Mouse (Mus musculus): ENCODE data around the gene Vasp. TPM values are rescaled to one million over a fixed set of nuclear protein-coding genes. Genes with fewer than 3 reads are reported as not detected.

Gene Vasp
- polyA plus RNA-seq, 1 experiment: 17.7 TPM

DNA sequence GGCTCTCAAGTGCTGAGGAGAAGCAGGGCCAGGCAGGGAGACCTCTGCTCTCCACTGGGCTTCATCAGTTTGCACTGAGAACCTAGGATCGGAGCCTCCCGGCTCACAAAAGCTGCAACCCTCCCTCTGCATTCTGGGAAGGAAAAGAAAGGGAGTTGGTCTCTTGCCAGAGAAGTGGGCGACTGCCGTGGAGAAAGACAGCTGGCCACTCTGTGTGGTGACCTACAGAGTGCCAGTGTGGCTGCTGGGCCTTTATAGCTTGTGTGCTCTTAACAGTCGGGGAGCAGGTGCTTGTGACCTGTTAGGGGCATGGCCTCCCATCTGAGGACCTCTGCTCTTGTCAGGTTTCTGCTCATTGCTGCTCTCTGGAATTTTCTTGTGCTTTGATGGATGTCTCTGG, 27.8 kb downstream of the Vasp start:
- Histone ChIP-seq H3K4me3 (replicated peaks) (no peak overlapping the region), H3K9me3 (ENCODE audit: control insufficient read depth, low read length) (no peaks in the 10 kb centered on the region; the same call in 1 of the 2 replicates), H3K36me3 (ENCODE audit: control insufficient read depth) (peaks cover 72% of the 10 kb centered on the region), H3K27me3 (ENCODE audit: control insufficient read depth) (no peaks in the 10 kb centered on the region), H3K4me1 (ENCODE audit: control insufficient read depth) (peaks cover 90% of the 10 kb centered on the region)
- TF ChIP-seq GATA1 (IDR thresholded peaks at IDR 0.05; ENCODE audit: low read length): no peak
- TF ChIP-seq TAL1 (IDR thresholded peaks at IDR 0.05; ENCODE audit: low read length): no peak

- peaks cover 97% of the 10 kb centered on the region for H3K4me1 ChIP-seq (ENCODE audit: control insufficient read depth)
- TF ChIP-seq TAL1 (IDR thresholded peaks at IDR 0.05; ENCODE audit: low read length): no peak
- no peak for TF ChIP-seq GATA1 (IDR thresholded peaks at IDR 0.05; ENCODE audit: low read length)
Observed at GRCm38 (mm10) chr7:19242005-19242404, 29.6 kb downstream of the Vasp start.

DNA sequence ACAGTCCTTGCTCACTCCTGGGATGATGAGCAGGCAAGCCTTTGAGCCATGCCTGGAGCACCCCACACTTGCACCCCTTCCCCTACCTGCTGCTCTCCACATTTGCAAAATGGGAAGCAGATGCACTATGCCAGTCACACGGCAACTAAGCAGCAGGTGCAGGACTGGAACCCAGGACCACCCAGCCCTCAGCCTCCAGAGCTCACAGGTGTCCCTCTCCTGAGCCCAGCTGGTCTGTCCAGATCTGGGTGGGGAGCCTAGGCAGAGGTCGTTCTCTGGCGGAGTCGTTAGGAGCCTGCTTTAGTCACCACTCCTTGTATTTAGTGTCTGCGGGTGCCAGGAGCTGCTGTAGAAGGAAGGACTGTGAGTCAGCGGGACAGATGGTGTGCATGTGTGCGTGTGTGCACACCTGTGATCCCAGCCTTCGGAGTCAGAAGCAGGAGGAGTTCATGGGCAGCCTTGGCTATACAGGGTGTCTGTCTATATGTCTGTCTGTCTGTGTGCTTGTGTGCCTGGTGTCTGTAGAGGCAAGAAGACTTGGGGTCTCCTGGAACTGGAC, 30.6 kb downstream of the Vasp start:
- H3K4me1 ChIP-seq (ENCODE audit: control insufficient read depth): peaks cover 97% of the 10 kb centered on the region
- no peaks in the 10 kb centered on the region for H3K9me3 ChIP-seq (ENCODE audit: control insufficient read depth, low read length)
- H3K27me3 ChIP-seq (ENCODE audit: control insufficient read depth): no peaks in the 10 kb centered on the region
- peak overlapping the region; percentile 28 for H3K4me3 ChIP-seq (replicated peaks)
- H3K36me3 ChIP-seq (ENCODE audit: control insufficient read depth): peaks cover 69% of the 10 kb centered on the region
- TF ChIP-seq GATA1 (IDR thresholded peaks at IDR 0.05; ENCODE audit: low read length) (no peak), TAL1 (IDR thresholded peaks at IDR 0.05; ENCODE audit: low read length) (no peak)

More at GRCm38 (mm10) chr7:19242005-19242404, 29.6 kb downstream of the Vasp start:
- H3K4me3 ChIP-seq (replicated peaks): no peak overlapping the region
- H3K9me3 ChIP-seq (ENCODE audit: control insufficient read depth, low read length): no peaks in the 10 kb centered on the region
- H3K27me3 ChIP-seq (ENCODE audit: control insufficient read depth): no peaks in the 10 kb centered on the region
- H3K36me3 ChIP-seq (ENCODE audit: control insufficient read depth): peaks cover 71% of the 10 kb centered on the region

GRCm38 (mm10) chr7:19239986-19240385, 31.6 kb downstream of the Vasp start:
- H3K36me3 ChIP-seq (ENCODE audit: control insufficient read depth): peaks cover 66% of the 10 kb centered on the region
- no peaks in the 10 kb centered on the region for H3K9me3 ChIP-seq (ENCODE audit: control insufficient read depth, low read length)
- TF ChIP-seq GATA1 (IDR thresholded peaks at IDR 0.05; ENCODE audit: low read length): no peak
- TF ChIP-seq TAL1 (IDR thresholded peaks at IDR 0.05; ENCODE audit: low read length): peak; percentile 50
- H3K4me1 ChIP-seq (ENCODE audit: control insufficient read depth): peaks cover 97% of the 10 kb centered on the region
- peak overlapping the region; percentile 52 for H3K4me3 ChIP-seq (replicated peaks)
- H3K27me3 ChIP-seq (ENCODE audit: control insufficient read depth): no peaks in the 10 kb centered on the region

DNA sequence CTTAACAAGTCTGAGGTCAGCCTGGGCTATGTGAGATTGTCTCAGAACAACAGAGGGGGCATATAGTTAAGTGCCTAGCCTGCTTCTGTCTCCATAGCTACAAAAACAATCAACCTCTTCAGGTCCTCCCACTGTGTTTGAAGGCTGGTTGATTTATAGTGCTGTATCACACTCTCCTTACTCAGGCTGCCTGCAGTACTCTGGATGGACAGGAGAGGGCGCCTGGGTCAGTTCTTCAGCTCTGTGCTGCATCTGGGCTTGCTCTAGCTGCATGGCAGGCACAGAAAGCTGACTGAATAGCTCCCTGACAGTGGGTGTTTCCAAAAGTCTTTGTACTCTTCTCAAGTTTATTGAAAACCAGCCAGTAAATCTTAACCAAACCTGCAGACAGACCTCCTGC, 32.2 kb downstream of the Vasp start:
- peak overlapping the region; percentile 52 for H3K4me3 ChIP-seq (replicated peaks)
- H3K27me3 ChIP-seq (ENCODE audit: control insufficient read depth): no peaks in the 10 kb centered on the region
- H3K36me3 ChIP-seq (ENCODE audit: control insufficient read depth): peaks cover 65% of the 10 kb centered on the region

GRCm38 (mm10) chr7:19238344-19238743, 33.3 kb downstream of the Vasp start:
- Histone ChIP-seq H3K36me3 (ENCODE audit: control insufficient read depth) (peaks cover 64% of the 10 kb centered on the region), H3K9me3 (ENCODE audit: control insufficient read depth, low read length) (no peaks in the 10 kb centered on the region), H3K4me3 (replicated peaks) (no peak overlapping the region), H3K4me1 (ENCODE audit: control insufficient read depth) (peaks cover 88% of the 10 kb centered on the region), H3K27me3 (ENCODE audit: control insufficient read depth) (no peaks in the 10 kb centered on the region)
- TF ChIP-seq TAL1 (IDR thresholded peaks at IDR 0.05; ENCODE audit: low read length) (no peak), GATA1 (IDR thresholded peaks at IDR 0.05; ENCODE audit: low read length) (no peak)

More for the DNA sequence above, 32.2 kb downstream of the Vasp start:
- Histone ChIP-seq H3K4me1 (ENCODE audit: control insufficient read depth) (peaks cover 97% of the 10 kb centered on the region), H3K9me3 (ENCODE audit: control insufficient read depth, low read length) (no peaks in the 10 kb centered on the region)
- TF ChIP-seq GATA1 (IDR thresholded peaks at IDR 0.05; ENCODE audit: low read length): no peak
- TF ChIP-seq TAL1 (IDR thresholded peaks at IDR 0.05; ENCODE audit: low read length): no peak

GRCm38 (mm10) chr7:19236411-19236810, 35.2 kb downstream of the Vasp start:
- no peaks in the 10 kb centered on the region for H3K9me3 ChIP-seq (ENCODE audit: control insufficient read depth, low read length)
- TF ChIP-seq GATA1 (IDR thresholded peaks at IDR 0.05; ENCODE audit: low read length): no peak
- TF ChIP-seq TAL1 (IDR thresholded peaks at IDR 0.05; ENCODE audit: low read length): no peak
- H3K36me3 ChIP-seq (ENCODE audit: control insufficient read depth): peaks cover 70% of the 10 kb centered on the region
- no peaks in the 10 kb centered on the region for H3K27me3 ChIP-seq (ENCODE audit: control insufficient read depth)
- peaks cover 90% of the 10 kb centered on the region for H3K4me1 ChIP-seq (ENCODE audit: control insufficient read depth)
- H3K4me3 ChIP-seq (replicated peaks): no peak overlapping the region

DNA sequence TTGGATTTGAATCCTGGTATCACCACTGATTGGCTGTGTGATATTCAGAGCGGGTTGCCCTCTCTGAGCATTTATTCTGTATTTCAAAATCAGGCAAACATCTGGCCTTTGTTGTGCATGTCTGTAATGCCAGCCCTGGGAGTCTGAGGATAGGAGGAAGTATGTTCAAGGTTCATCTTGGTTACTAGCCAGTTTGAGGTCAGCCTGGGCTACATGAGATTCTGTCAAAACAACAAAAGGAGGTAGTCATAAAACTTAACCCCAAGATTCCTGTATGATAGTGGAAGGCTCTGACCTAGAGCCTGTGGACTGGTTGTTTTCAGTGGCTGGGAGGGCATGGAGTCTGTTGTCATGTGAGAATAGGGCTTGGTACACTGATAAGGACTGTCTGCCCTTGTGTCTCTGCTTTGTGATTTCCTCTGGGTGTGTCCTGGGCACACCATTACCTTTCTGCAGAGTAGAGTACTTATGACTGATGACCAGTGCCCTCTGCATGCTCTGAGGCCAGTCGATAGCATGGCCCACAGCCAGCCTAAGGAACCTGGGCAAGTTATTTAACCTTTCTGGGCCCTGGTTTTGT, 36.4 kb downstream of the Vasp start:
- Histone ChIP-seq H3K4me3 (replicated peaks) (no peak overlapping the region), H3K36me3 (ENCODE audit: control insufficient read depth) (peaks cover 71% of the 10 kb centered on the region), H3K9me3 (ENCODE audit: control insufficient read depth, low read length) (no peaks in the 10 kb centered on the region), H3K27me3 (ENCODE audit: control insufficient read depth) (no peaks in the 10 kb centered on the region), H3K4me1 (ENCODE audit: control insufficient read depth) (peaks cover 90% of the 10 kb centered on the region)
- no peak for TF ChIP-seq GATA1 (IDR thresholded peaks at IDR 0.05; ENCODE audit: low read length)
- no peak for TF ChIP-seq TAL1 (IDR thresholded peaks at IDR 0.05; ENCODE audit: low read length)

DNA sequence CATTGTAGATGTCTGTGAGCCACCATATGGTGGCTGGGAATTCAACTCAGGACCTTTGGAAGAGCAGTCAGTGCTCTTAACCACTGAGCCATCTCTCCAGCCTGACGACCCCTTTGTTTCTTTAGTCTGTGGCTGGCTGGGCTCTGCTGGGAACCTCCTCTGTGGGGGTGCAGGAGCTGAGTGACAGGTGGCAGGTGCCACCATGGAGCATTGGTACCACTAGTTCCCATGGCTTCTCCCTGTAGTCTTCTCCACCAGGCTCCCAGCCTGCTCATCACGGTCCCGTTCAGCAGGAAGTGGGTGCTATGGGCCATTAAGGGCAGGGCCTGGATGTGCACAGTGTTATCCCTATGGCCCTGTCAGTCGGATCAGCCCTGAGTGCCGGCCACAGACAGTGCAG, 37.0 kb downstream of the Vasp start:
- TF ChIP-seq GATA1 (IDR thresholded peaks at IDR 0.05; ENCODE audit: low read length) (no peak), TAL1 (IDR thresholded peaks at IDR 0.05; ENCODE audit: low read length) (no peak)
- Histone ChIP-seq H3K27me3 (ENCODE audit: control insufficient read depth) (no peaks in the 10 kb centered on the region), H3K4me1 (ENCODE audit: control insufficient read depth) (peaks cover 90% of the 10 kb centered on the region), H3K9me3 (ENCODE audit: control insufficient read depth, low read length) (no peaks in the 10 kb centered on the region), H3K36me3 (ENCODE audit: control insufficient read depth) (peaks cover 75% of the 10 kb centered on the region), H3K4me3 (replicated peaks) (no peak overlapping the region)

Data from erythroblast, embryonic 14.5 days (primary cell).